Mouse (Mus musculus): ENCODE measurements at regions not wholly inside any gene's neighbourhood (a gene's known extent, or its start where the extent isn't known, plus 50 kb on each side); places are given as distances from the start of the nearest gene placed in this dataset.

GRCm38 (mm10) chr1:45745136-45745535 lies 49.8 kb upstream of the Wdr75 start:
- no peak for DNase-seq (ENCODE audit: low spot score)
